Mouse (Mus musculus) forebrain, embryonic 14.5 days (tissue): ENCODE measurements around the gene Gm13420. TPM values are rescaled to one million over a fixed set of nuclear protein-coding genes. Genes with fewer than 3 reads are reported as not detected.

Source experiments
- ATAC-seq: fragments of 200-750 bp; cut with Nextera tagmentation; 2 replicates; pipeline ENCODE4 v1.8.0; 2017; ENCODE audit warnings: mild to moderate bottlenecking, moderate library complexity
- DNase-seq: peaks from one replicate; pipeline ENCODE4 v3.0.0-alpha.2; 2015; ENCODE audit warnings: low spot score
- H3K27ac ChIP-seq: fragments of 300-500 bp; sonication (generic); 2 replicates; pipeline ENCODE4 v1.5.1; 2014; ENCODE audit warnings: low read depth, mild to moderate bottlenecking, control low read depth, low read length, moderate library complexity
- H3K27me3 ChIP-seq: fragments of 300-500 bp; sonication (generic); replicated peaks from 2 replicates; pipeline ENCODE4 v1.6.1; 2014; ENCODE audit warnings: low read length, control low read depth, mixed read lengths; ENCODE audit not compliant: control insufficient read depth, insufficient read depth
- H3K36me3 ChIP-seq: fragments of 300-500 bp; sonication (generic); 2 replicates; pipeline ENCODE4 v1.6.1; 2014; ENCODE audit warnings: low read length, control low read depth; ENCODE audit not compliant: control insufficient read depth, insufficient read depth
- H3K4me1 ChIP-seq: fragments of 300-500 bp; sonication (generic); 2 replicates; pipeline ENCODE4 v1.6.1; 2014; ENCODE audit warnings: antibody characterized with exemption, low read length, control low read depth; ENCODE audit not compliant: control insufficient read depth, insufficient read depth
- H3K4me2 ChIP-seq: fragments of 300-500 bp; sonication (generic); 2 replicates; pipeline ENCODE4 v1.6.1; 2014; ENCODE audit warnings: mild to moderate bottlenecking, control low read depth, low read length
- H3K4me3 ChIP-seq: fragments of 300-500 bp; sonication (generic); 2 replicates; pipeline ENCODE4 v1.5.1; 2014; ENCODE audit warnings: low read depth, low read length, control low read depth
- H3K9ac ChIP-seq: fragments of 300-500 bp; sonication (generic); 2 replicates; pipeline ENCODE4 v1.6.1; 2014; ENCODE audit warnings: mild to moderate bottlenecking, low read length, control low read depth, moderate library complexity
- H3K9me3 ChIP-seq: fragments of 300-500 bp; sonication (generic); replicated peaks from 2 replicates; pipeline ENCODE4 v1.6.1; 2016; ENCODE audit warnings: low read length, control low read depth, mixed read lengths; ENCODE audit not compliant: control insufficient read depth
- WGBS: fragments of 180-500 bp; shearing (Covaris S2); extraction: QIAGEN DNeasy Blood & Tissue Kit; methylation state at CpG from one replicate; pipeline ENCODE4 v1.1.7; 2014; 5-methylcytosine and 5-hydroxymethylcytosine counted together
- polyA plus RNA-seq: library from polyadenylated mRNA; unstranded; fragments of >200 nt; fragmentation: Nextera tagmentation; extraction: Ambion mirVana; gene quantifications from 2 replicates; pipeline ENCODE4 v1.2.1, GENCODE M21; 2014

The Gm13420 gene
- polyA plus RNA-seq, 1 experiment from 2014 or later = not detected

DNA sequence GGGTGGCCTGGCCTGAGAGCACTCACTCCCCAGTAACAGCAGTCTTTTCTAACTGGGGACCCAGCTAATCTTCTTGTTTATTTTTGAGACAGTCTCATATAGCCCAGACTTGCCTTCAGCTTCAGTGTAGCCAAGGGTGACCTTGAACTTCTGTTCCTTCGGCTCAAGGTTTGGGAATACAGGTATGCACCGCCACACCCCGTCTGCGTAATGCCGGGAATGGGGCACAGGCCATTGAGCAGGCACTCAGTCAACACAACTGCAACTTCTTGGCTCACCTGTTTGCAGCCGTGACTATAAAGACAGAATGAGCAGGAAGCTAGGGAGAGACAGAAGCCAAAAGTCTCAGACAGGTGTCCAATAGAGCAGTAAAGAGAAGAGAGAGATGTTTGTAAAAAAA lies 7.2 kb downstream of the Gm13420 start:
- WGBS = 90% methylated on average over 6 of the region's 6 CpGs

DNA sequence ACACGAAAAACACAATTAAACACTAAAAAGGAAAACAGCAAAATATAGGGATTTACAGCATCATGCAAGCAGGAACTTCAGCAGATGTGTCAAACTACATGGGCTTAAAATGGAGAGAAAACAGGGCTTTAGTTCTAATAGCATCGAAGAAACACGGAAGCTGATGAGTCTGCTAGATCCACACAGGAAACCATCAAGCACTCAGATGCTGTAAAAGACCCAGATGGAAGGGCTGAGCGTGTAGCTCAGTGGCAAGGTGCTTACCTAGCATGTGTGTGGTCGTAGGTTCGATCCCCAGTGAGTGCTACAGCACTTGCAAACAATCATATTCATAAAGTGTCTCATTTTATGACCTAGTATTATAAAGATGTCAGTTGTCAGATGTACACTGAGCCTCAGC lies 10.3 kb downstream of the Gm13420 start:
- ATAC-seq (no peak), DNase-seq (no peak)
- H3K9me3 ChIP-seq = no peaks in the 10 kb centered on the region
- peaks cover 43% of the 10 kb centered on the region for H3K36me3 ChIP-seq
- H3K4me2 ChIP-seq = no peak overlapping the region
- peaks cover under 1% of the 10 kb centered on the region; the same call in 1 of the 2 replicates for H3K27me3 ChIP-seq
- no peak overlapping the region for H3K27ac ChIP-seq
- H3K9ac ChIP-seq = no peak overlapping the region
- 88% methylated on average over 6 of the region's 6 CpGs for WGBS
- no peak overlapping the region for H3K4me3 ChIP-seq
- no peaks in the 10 kb centered on the region for H3K4me1 ChIP-seq

More for the DNA sequence above, 7.2 kb downstream of the Gm13420 start:
- H3K27ac ChIP-seq = no peak overlapping the region
- peaks cover 25% of the 10 kb centered on the region for H3K27me3 ChIP-seq
- no peak for DNase-seq
- H3K4me2 ChIP-seq = no peak overlapping the region
- H3K4me3 ChIP-seq = no peak overlapping the region
- no peak for ATAC-seq
- H3K9ac ChIP-seq = no peak overlapping the region
- H3K4me1 ChIP-seq = no peaks in the 10 kb centered on the region
- H3K9me3 ChIP-seq = no peaks in the 10 kb centered on the region
- peaks cover 13% of the 10 kb centered on the region; the same call in 1 of the 2 replicates for H3K36me3 ChIP-seq

DNA sequence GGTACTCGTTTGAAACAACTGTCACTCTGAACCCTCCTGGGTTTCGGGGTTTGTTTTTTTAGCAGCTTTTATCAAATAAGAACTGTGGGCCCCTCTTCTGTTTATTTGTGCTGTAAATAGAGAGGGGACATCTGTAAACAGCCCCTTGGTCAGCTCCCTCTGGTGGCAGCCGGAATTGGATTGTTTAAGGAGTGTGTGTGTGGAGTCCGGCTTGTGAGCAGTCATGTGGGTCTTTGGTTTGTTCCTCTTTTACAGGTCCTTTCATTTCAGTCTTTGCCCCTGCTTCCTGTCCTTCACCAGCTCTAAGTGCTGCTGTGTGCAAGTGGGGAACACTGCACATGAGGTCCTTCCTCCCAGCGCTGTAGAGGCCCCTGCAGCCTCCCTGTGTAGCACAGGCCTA lies 12.1 kb downstream of the Gm13420 start:
- no peak overlapping the region for H3K27ac ChIP-seq
- no peak for ATAC-seq
- WGBS = 75% methylated on average over 5 of the region's 5 CpGs
- H3K36me3 ChIP-seq = peaks cover 59% of the 10 kb centered on the region
- H3K9ac ChIP-seq = no peak overlapping the region
- H3K27me3 ChIP-seq = no peaks in the 10 kb centered on the region
- no peaks in the 10 kb centered on the region for H3K9me3 ChIP-seq
- no peak overlapping the region for H3K4me2 ChIP-seq
- no peak for DNase-seq
- no peak overlapping the region for H3K4me3 ChIP-seq
- no peaks in the 10 kb centered on the region for H3K4me1 ChIP-seq

DNA sequence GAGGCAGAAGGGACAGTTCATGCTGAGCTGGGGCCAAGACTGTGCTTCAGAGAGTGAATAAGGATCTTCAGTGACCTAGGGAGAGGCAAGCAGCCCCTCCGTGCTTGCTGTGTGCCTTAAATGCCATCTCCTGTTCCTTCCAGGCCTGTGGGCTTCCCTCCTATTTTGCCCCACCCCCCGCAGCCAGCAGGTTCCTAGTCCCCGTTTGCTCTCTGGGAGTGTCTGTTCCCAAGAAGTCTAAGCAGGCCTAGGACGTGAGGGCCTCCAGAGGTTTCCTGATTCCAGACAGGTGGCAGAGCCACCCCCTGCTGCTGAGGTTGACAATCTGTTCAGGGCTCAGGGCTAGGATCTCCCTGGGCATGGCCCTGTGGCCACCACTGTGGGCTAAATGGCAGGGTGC lies 12.7 kb downstream of the Gm13420 start:
- H3K27ac ChIP-seq = no peak overlapping the region
- no peaks in the 10 kb centered on the region for H3K4me1 ChIP-seq
- no peaks in the 10 kb centered on the region for H3K27me3 ChIP-seq
- H3K4me3 ChIP-seq = no peak overlapping the region
- WGBS = 71% methylated on average over 4 of the region's 4 CpGs
- ATAC-seq = no peak
- no peak overlapping the region for H3K9ac ChIP-seq
- DNase-seq = no peak
- H3K4me2 ChIP-seq = no peak overlapping the region
- H3K9me3 ChIP-seq = no peaks in the 10 kb centered on the region
- peaks cover 64% of the 10 kb centered on the region for H3K36me3 ChIP-seq

DNA sequence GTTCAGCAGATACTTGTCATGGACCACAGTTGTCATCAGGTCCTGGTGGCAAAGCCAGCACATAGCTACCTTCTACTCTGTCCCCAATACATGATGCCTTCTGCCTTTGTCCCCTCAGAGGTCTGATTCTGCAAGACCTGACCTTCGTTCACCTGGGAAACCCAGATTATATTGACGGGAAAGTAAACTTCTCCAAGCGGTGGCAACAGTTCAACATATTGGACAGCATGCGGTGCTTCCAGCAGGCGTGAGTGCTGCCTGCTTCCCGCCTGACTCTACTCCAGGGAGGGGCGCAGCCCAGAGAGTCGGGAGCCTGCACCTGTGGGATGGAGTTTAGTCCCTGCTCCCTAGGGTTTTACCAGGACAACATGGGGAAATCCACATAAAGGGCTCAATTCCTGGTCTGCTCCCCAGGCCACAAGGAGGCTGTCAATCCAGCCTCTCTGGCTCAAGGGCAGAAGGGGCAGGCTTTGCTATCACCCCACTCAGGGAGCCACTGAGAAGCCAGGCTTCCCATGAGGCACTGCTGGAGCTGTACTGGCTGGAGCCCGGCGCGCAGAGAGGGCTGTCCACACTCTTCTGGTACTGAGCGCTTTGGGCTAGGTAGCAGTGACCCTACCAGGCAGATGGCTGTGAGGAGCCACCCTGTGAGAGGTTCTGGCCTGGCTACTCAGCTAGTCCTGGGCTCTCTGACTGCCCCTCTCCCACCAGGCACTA lies 14.1 kb downstream of the Gm13420 start:
- peaks cover 78% of the 10 kb centered on the region for H3K36me3 ChIP-seq
- no peak overlapping the region for H3K4me3 ChIP-seq
- no peak overlapping the region for H3K27ac ChIP-seq
- WGBS = 91% methylated on average over 12 of the region's 12 CpGs
- H3K4me1 ChIP-seq = no peaks in the 10 kb centered on the region
- H3K4me2 ChIP-seq = no peak overlapping the region
- H3K27me3 ChIP-seq = no peaks in the 10 kb centered on the region
- DNase-seq = no peak
- ATAC-seq = no peak
- H3K9me3 ChIP-seq = no peaks in the 10 kb centered on the region
- H3K9ac ChIP-seq = no peak overlapping the region

DNA sequence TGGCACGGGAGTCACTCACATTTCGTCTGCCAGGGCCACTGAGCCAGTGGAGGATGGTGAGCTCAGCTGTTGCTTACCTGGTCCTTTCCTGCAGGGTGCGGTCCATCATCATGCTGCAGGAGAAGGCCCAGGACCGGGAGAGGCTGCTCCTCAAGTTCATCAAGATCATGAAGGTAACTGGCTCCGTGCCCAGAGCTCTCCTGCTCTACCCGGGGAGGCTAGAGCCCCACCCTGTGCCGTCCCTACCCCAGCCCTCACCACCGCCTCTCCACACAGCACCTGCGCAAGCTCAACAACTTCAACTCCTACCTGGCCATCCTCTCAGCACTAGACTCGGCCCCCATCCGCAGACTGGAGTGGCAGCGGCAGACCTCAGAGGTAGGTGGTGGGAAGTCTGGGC lies 15.8 kb downstream of the Gm13420 start:
- H3K36me3 ChIP-seq = peaks cover 90% of the 10 kb centered on the region
- H3K4me2 ChIP-seq = no peak overlapping the region
- no peak overlapping the region for H3K27ac ChIP-seq
- H3K9ac ChIP-seq = no peak overlapping the region
- H3K4me3 ChIP-seq = no peak overlapping the region
- H3K27me3 ChIP-seq = no peaks in the 10 kb centered on the region
- no peaks in the 10 kb centered on the region for H3K9me3 ChIP-seq
- ATAC-seq = no peak
- 96% methylated on average over 12 of the region's 12 CpGs for WGBS
- DNase-seq = no peak
- H3K4me1 ChIP-seq = no peaks in the 10 kb centered on the region

DNA sequence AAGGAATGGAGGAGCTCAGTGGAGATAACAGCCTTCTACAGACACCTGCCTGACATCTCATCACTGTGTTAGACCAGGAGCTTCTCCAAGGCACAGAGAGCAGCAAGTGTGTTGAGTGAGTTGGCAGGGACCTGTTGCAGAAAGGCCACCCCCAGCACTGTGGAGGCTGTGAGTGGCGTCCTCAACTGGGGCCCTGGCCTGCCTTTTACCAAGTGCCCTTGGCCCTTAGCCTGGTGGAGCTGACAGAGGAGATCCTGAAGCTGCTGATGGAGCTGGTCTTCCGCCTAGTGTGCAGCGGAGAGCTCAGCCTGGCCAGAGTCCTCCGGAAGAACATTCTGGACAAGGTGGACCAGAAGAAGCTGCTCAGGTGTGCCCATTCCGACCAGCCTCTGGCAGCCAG lies 18.1 kb downstream of the Gm13420 start:
- Histone ChIP-seq H3K27me3 (no peaks in the 10 kb centered on the region), H3K4me3 (no peak overlapping the region), H3K9ac (no peak overlapping the region), H3K36me3 (peaks cover 90% of the 10 kb centered on the region), H3K27ac (no peak overlapping the region), H3K9me3 (no peaks in the 10 kb centered on the region), H3K4me1 (no peaks in the 10 kb centered on the region), H3K4me2 (no peak overlapping the region)
- 97% methylated on average over 5 of the region's 5 CpGs for WGBS
- no peak for DNase-seq
- no peak for ATAC-seq

DNA sequence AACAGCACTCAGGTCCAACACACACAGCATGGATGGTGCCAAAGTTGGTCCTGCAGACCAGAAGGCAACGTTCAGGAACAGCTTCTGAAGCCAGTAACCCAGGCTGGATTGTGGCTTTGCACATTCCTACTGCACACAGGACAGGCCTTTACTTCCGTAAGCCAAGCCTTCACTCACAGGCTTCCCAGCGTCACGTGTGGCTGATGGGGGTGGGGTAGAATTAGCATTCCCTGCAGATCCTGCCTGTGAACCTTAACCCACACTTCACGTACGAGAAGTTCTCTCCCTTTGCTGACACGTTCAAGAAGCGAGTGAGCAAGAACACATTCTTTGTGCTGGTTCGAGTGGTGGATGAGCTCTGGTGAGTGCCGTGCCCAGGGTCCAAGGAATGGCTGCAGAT lies 18.9 kb downstream of the Gm13420 start:
- no peak overlapping the region for H3K4me3 ChIP-seq
- no peak overlapping the region for H3K27ac ChIP-seq
- ATAC-seq (no peak), DNase-seq (no peak)
- H3K27me3 ChIP-seq = no peaks in the 10 kb centered on the region
- no peak overlapping the region for H3K9ac ChIP-seq
- no peaks in the 10 kb centered on the region for H3K9me3 ChIP-seq
- peaks cover 90% of the 10 kb centered on the region for H3K36me3 ChIP-seq
- H3K4me2 ChIP-seq = no peak overlapping the region
- no peaks in the 10 kb centered on the region for H3K4me1 ChIP-seq
- WGBS = 90% methylated on average over 10 of the region's 10 CpGs

DNA sequence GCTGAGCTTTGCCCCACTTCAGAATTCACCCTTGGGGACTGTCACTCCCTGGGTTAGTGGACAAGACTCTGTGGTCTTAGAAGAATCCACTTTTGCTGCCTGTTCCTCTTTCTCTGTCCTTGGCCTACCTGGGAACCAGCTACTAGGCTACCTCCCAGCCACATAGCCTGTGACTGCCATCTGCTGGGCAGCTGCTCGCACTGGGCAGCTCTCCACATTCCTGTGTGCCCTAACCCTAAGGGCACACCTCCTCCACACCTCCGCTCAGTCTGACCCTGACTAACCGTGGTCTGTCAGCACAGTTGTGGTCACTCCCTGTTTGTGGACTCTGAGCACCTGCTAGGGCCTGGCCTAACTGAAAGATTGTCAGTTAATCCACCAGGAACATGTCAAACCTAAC lies 19.9 kb downstream of the Gm13420 start:
- Histone ChIP-seq H3K4me3 (no peak overlapping the region), H3K27ac (no peak overlapping the region), H3K9me3 (no peaks in the 10 kb centered on the region), H3K9ac (no peak overlapping the region), H3K27me3 (no peaks in the 10 kb centered on the region), H3K36me3 (peaks cover 90% of the 10 kb centered on the region), H3K4me2 (no peak overlapping the region), H3K4me1 (no peaks in the 10 kb centered on the region)
- WGBS = 78% methylated on average over 3 of the region's 3 CpGs
- no peak for ATAC-seq
- DNase-seq = no peak
